Mouse (Mus musculus) ES-E14 (cell line): ENCODE results near the gene Stat5b.

Experiments used
- CHD2 ChIP-seq: IDR thresholded peaks from 2 replicates; pipeline ENCODE4 v1.6.1; 2014; ENCODE audit warnings: mild to moderate bottlenecking, low read depth, low read length, inconsistent platforms
- HCFC1 ChIP-seq: IDR thresholded peaks from 2 replicates; pipeline ENCODE4 v1.6.1; 2012; ENCODE audit warnings: low read length, inconsistent platforms, borderline replicate concordance; ENCODE audit not compliant: insufficient read depth
- MAFK ChIP-seq: IDR thresholded peaks from 2 replicates; pipeline ENCODE4 v1.6.1; 2014; ENCODE audit warnings: mild to moderate bottlenecking, low read depth, low read length, inconsistent platforms; ENCODE audit not compliant: insufficient read depth
- ZC3H11A ChIP-seq: IDR thresholded peaks from 2 replicates; pipeline ENCODE4 v1.6.1; 2012; ENCODE audit warnings: low read depth, mild to moderate bottlenecking, inconsistent platforms, low read length, borderline replicate concordance
- ZNF384 ChIP-seq: IDR thresholded peaks from 2 replicates; pipeline ENCODE4 v1.6.1; 2012; ENCODE audit warnings: low read depth, low read length, inconsistent platforms

DNA sequence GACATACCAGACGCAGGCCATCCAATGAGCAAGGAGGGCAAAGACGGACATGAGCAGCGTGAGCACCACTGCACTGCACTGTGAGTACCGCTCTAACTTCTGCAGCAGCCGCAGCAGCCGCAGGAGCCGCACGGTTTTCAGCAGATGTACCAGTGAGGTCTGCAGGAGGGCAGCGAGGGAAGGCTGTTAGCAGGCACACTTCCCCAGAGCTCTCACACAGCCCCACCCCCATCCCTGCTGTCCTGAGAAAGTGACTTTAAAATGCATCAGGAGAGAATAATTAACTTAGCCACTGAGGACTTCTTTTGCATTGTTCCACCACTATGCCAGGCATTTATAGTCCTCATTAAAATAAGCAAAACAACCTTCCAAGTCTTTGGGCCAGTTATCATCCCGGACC lies 98.2 kb downstream of the Stat5b start:
- TF ChIP-seq HCFC1 (no peak), CHD2 (no peak), ZNF384 (no peak), MAFK (no peak), ZC3H11A (no peak)
